Mouse (Mus musculus) lung, embryonic 16.5 days (tissue): Measurements from ENCODE around the gene Ash1l. TPM values are rescaled to one million over a fixed set of nuclear protein-coding genes. Genes with fewer than 3 reads are reported as not detected.
A peak's percentile ranks its signal among the peaks of the same experiment; 100 is the strongest.
"Not testable (repeated sequence)": the region's sequence is repeated elsewhere in the genome, so short reads cannot be mapped to it uniquely, and the experiment has no call there.

ENCODE experiments used
- ATAC-seq: fragments of 200-750 bp; cut with Nextera tagmentation; 2 replicates; pipeline ENCODE4 v1.8.0; 2017; ENCODE audit warnings: low read depth, mild to moderate bottlenecking, moderate library complexity
- H3K27ac ChIP-seq: fragments of 300-500 bp; sonication (generic); 2 replicates; pipeline ENCODE4 v1.5.1; 2014; ENCODE audit warnings: mild to moderate bottlenecking, control low read depth, low read length
- H3K27me3 ChIP-seq: fragments of 300-500 bp; sonication (generic); 2 replicates; pipeline ENCODE4 v1.6.1; 2014; ENCODE audit warnings: low read depth, low read length, mixed read lengths; ENCODE audit not compliant: control insufficient read depth, insufficient read depth
- H3K36me3 ChIP-seq: fragments of 300-500 bp; sonication (generic); 2 replicates; pipeline ENCODE4 v1.6.1; 2014; ENCODE audit warnings: low read length; ENCODE audit not compliant: control insufficient read depth, insufficient read depth
- H3K4me1 ChIP-seq: fragments of 300-500 bp; sonication (generic); replicated peaks from 2 replicates; pipeline ENCODE4 v1.6.1; 2014; ENCODE audit warnings: low read length, mixed read lengths; ENCODE audit not compliant: control insufficient read depth, insufficient read depth
- H3K4me2 ChIP-seq: fragments of 300-500 bp; sonication (generic); 2 replicates; pipeline ENCODE4 v1.6.1; 2014; ENCODE audit warnings: low read depth, low read length, control low read depth
- H3K4me3 ChIP-seq: fragments of 300-500 bp; sonication (generic); 2 replicates; pipeline ENCODE4 v1.5.1; 2014; ENCODE audit warnings: mild to moderate bottlenecking, low read length, control low read depth
- H3K9ac ChIP-seq: fragments of 300-500 bp; sonication (generic); 2 replicates; pipeline ENCODE4 v1.6.1; 2014; ENCODE audit warnings: low read length, control low read depth
- H3K9me3 ChIP-seq: fragments of 300-500 bp; sonication (generic); 2 replicates; pipeline ENCODE4 v1.6.1; 2016; ENCODE audit warnings: low read length; ENCODE audit not compliant: control insufficient read depth
- WGBS: fragments of 180-500 bp; shearing (Covaris S2); extraction: QIAGEN DNeasy Blood & Tissue Kit; methylation state at CpG from one replicate; pipeline ENCODE4 v1.1.7; 2014; 5-methylcytosine and 5-hydroxymethylcytosine counted together
- polyA plus RNA-seq: library from polyadenylated mRNA; unstranded; fragments of >200 nt; fragmentation: Nextera tagmentation; extraction: Ambion mirVana; gene quantifications from 2 replicates; pipeline ENCODE4 v1.2.1, GENCODE M21; 2015

Gene Ash1l
- polyA plus RNA-seq, 1 experiment from 2014 or later = 19.4 TPM

DNA sequence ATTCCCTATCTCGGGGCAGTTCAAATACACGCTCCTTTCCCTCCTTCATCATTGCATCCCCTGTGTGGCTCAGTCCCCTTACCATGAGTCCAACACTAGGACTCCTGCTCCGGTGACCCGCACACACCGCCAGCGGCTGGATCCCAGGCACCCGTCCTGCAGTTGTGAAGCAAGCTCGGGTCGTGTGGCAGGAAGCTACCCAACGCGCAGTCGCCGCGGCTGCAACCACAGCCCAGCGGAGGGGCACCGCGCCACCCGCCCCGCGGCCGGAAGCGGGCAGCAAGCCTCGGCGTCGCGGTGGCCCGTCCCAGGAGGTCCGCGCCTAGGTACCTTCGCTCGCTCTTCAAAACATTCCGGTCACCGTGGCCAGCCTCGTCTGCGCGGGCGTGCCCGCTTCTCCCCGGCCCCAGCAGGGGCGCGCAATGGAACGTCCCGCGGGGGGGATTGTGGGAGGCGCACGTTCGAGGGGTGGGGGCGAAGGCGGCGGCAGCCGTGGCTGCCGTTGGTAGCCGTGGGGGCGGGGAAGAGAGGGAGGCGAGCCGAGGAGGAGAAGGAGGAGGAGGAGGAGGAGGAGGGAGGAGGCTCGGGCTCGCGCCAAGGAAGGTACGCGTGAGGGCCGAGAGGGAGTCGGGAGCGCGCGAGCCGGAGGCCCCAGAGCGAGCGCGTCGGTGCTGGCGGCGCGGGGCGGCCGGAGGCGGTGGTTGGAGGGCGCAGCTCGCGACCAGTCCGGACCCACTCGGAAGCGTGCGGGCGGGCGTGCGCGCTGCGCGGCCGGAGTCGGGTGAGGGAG is 441 bp upstream of the Ash1l start:
- no peaks in the 10 kb centered on the region for H3K27me3 ChIP-seq
- no peaks in the 10 kb centered on the region for H3K36me3 ChIP-seq
- peak overlapping the region; percentile 72 for H3K4me3 ChIP-seq
- no peaks in the 10 kb centered on the region for H3K9me3 ChIP-seq
- H3K4me2 ChIP-seq = peak overlapping the region; percentile 77
- H3K9ac ChIP-seq = peak overlapping the region; percentile 99
- peaks cover 17% of the 10 kb centered on the region for H3K4me1 ChIP-seq
- H3K27ac ChIP-seq = peak overlapping the region; percentile 100
- 0% methylated on average over 60 of the region's 92 CpGs for WGBS
- ATAC-seq = peak; percentile 94

DNA sequence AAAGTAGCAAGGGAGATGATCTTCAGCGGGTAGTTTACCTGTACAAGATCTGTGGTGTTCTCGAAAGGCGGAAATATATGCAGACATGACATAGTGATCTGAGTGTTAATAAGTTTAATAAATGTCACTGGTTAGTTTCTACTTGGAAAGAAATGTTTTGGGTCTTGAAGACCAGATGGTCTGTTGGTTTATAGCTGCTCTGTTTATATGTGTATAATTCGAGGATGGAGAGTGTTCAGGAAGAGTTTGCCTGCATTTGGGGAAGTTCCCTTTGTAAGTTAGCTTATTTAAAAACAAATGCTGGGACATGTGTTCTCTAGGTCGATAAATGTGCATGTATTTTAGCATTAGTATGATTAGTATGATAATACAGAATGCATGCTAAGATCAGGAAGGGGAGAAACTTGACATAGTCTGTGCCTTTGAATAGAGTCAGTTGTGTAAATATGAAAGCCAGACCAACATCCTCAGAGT is 942 bp downstream of the Ash1l start:
- peak overlapping the region; percentile 72 for H3K4me3 ChIP-seq
- peak overlapping the region; percentile 100 for H3K27ac ChIP-seq
- no peak for ATAC-seq
- H3K27me3 ChIP-seq = no peaks in the 10 kb centered on the region
- H3K9me3 ChIP-seq = no peaks in the 10 kb centered on the region
- peaks cover 17% of the 10 kb centered on the region for H3K4me1 ChIP-seq
- WGBS = 1% methylated on average over 5 of the region's 5 CpGs
- H3K36me3 ChIP-seq = no peaks in the 10 kb centered on the region
- H3K9ac ChIP-seq = peak overlapping the region; percentile 99
- H3K4me2 ChIP-seq = peak overlapping the region; percentile 72

DNA sequence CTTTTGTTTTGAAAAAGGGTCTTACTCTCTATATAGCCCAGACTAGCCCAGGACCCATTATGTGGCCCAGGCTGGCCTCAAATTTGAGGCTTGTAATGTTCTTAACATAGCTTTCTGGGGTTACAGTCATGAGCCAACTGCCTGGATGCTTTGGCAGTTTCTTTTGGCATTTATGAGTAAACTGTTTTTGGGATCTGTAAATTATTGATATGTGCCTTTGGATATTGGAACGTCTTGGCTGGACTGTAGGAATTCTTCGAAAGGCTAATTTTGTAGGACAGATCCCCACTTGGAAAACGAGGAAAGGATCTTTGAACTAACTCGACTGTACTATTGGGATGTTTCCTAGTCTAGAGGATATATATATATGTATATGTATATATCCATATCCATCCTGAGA is 2.8 kb downstream of the Ash1l start:
- Histone ChIP-seq H3K27me3 (no peaks in the 10 kb centered on the region), H3K4me1 (peaks cover 13% of the 10 kb centered on the region), H3K36me3 (no peaks in the 10 kb centered on the region), H3K9ac (no peak overlapping the region), H3K9me3 (no peaks in the 10 kb centered on the region), H3K4me3 (no peak overlapping the region), H3K4me2 (no peak overlapping the region), H3K27ac (no peak overlapping the region)
- ATAC-seq = no peak
- 74% methylated on average over 4 of the region's 4 CpGs for WGBS

DNA sequence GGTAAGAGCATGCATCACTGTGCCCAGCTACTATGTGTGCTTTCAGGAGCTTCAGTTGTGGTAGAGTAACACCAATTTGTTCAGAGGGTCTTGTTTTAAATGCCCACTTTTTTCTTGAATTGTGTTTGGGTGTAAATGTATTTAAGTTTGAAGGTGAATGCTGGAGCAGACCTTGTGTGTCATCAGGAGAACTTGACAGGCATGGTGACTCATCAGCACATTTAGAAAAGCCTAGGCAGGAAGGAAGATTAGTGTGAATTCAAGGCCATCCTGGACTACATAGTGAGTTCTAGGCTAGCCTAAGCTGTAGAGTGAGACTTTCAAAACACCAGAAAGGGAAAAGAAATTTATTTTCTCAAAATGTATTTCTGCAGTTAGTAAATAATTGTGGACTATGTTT is 3.3 kb downstream of the Ash1l start:
- no peak overlapping the region for H3K9ac ChIP-seq
- H3K4me1 ChIP-seq = peaks cover 8% of the 10 kb centered on the region
- no peaks in the 10 kb centered on the region for H3K36me3 ChIP-seq
- no peak overlapping the region for H3K4me2 ChIP-seq
- H3K4me3 ChIP-seq = no peak overlapping the region
- H3K27me3 ChIP-seq = no peaks in the 10 kb centered on the region
- no peak for ATAC-seq
- no peak overlapping the region for H3K27ac ChIP-seq
- H3K9me3 ChIP-seq = no peaks in the 10 kb centered on the region

DNA sequence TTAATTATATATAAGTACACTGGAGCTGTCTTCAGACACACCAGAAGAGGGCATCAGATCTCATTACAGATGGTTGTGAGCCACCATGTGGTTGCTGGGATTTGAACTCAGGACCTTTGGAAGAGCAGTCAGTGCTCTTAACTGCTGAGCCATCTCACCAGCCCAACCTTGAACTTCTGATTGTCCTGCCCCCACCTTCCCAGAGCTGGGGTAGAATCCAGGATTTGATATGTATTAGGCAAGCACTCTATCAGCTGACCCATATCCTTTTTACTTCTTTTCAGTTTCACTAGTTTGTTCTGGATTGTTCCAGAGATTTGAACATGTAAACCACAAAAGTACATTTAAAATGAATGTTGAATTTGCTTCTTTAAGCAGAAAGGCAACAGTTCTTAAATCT is 12.8 kb downstream of the Ash1l start:
- H3K27ac ChIP-seq, ATAC-seq, H3K4me3 ChIP-seq, H3K4me2 ChIP-seq, H3K9ac ChIP-seq, H3K4me1 ChIP-seq, H3K9me3 ChIP-seq, H3K27me3 ChIP-seq, H3K36me3 ChIP-seq: not testable (repeated sequence)

DNA sequence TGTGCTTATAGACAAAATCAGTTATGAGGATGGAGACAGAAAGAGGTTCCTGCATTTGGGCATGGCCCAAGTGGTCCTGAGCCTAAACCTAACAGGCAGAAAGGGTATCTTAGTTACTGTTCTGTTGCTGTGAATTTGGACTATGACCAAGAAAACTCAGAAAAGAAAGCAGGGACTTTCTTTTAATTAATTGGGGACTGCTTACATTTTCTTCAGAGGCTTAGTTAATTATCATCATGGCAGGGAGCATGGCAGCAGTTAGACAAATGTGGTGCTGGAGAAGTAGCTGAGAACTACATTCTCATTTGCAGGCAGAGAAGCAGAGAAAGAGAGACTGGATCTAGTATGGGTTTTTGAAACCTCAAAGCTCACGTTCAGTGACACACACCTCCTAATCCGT is 24.6 kb downstream of the Ash1l start:
- Histone ChIP-seq H3K27me3 (no peaks in the 10 kb centered on the region), H3K36me3 (no peaks in the 10 kb centered on the region), H3K4me1 (no peaks in the 10 kb centered on the region), H3K4me3 (no peak overlapping the region), H3K27ac (no peak overlapping the region), H3K9me3 (no peaks in the 10 kb centered on the region), H3K9ac (no peak overlapping the region), H3K4me2 (no peak overlapping the region)
- no peak for ATAC-seq
- 71% methylated on average over 2 of the region's 2 CpGs for WGBS

DNA sequence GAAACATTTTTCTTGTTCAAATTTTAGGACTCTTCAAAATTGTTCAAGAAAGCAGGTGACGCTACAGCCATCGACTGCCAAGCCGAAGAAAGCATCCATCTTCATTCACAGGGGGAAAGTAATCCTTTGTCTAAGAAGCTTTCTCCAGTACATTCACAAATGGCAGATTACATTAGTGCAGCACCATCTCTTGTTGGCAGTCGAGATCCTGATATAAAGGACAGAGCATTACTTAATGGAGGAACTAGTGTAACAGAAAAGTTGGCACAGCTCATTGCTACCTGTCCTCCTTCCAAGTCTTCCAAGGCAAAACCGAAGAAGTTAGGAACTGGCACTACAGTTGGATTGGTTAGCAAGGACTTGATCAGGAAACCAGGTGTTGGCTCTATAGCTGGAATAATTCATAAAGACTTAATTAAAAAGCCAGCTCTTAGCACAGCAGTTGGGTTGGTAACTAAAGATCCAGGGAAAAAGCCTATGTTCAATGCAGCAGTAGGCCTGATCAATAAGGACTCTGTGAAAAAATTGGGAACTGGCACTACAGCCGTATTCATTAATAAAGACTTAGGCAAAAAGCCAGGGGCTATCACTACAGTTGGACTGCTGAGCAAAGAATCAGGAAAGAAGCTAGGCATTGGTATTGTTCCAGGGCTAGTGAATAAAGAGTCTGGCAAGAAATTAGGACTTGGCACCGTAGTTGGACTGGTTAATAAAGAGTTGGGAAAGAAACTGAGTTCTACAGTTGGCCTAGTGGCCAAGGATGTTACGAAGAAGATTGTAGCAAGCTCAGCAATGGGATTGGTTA is 31.0 kb downstream of the Ash1l start:
- Histone ChIP-seq H3K27ac (no peak overlapping the region), H3K9ac (no peak overlapping the region), H3K27me3 (no peaks in the 10 kb centered on the region), H3K4me3 (no peak overlapping the region), H3K4me2 (no peak overlapping the region), H3K4me1 (no peaks in the 10 kb centered on the region), H3K9me3 (no peaks in the 10 kb centered on the region), H3K36me3 (peaks cover 28% of the 10 kb centered on the region)
- 93% methylated on average over 8 of the region's 8 CpGs for WGBS
- ATAC-seq = no peak

DNA sequence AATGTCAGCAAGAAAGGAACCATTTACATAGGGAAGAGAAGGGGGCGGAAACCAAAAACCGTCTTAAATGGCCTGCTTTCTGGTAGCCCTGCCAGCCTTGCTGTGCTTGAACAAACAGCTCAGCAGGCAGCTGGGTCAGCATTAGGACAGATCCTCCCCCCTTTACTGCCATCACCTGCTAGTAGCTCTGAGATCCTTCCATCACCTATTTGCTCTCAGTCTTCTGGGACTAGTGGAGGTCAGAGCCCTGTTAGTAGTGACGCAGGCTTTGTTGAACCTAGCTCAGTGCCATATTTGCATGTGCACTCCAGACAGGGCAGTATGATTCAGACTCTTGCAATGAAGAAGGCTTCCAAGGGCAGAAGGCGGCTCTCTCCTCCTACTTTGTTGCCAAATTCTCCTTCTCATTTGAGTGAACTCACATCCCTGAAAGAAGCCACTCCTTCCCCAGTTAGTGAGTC is 33.5 kb downstream of the Ash1l start:
- H3K27me3 ChIP-seq = no peaks in the 10 kb centered on the region
- ATAC-seq = no peak
- H3K36me3 ChIP-seq = peaks cover 28% of the 10 kb centered on the region

DNA sequence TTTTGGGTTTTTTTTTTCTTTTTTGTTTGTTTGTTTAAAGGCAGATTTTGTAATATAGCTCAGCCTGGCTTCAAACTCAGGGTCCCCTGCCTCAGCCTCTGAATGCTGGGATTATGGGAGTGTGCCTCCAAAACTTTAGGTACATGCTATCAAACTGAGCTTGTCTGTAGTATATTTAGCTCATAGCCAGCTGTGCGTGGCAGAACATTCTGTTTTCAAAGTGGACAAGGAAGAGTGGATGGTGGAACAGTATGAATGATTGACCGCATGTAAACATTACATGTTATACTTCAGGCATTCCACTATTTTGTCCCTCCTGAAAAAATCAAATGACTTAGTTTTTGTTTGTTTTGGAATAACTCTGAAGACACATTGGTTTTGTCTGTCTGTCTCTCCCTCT is 42.4 kb downstream of the Ash1l start:
- Histone ChIP-seq H3K9me3 (no peaks in the 10 kb centered on the region), H3K9ac (no peak overlapping the region), H3K27ac (no peak overlapping the region), H3K4me2 (no peak overlapping the region), H3K36me3 (no peaks in the 10 kb centered on the region), H3K4me1 (no peaks in the 10 kb centered on the region), H3K4me3 (no peak overlapping the region), H3K27me3 (no peaks in the 10 kb centered on the region)
- WGBS = 88% methylated on average over 2 of the region's 2 CpGs
- no peak for ATAC-seq

More for the DNA sequence above, 33.5 kb downstream of the Ash1l start:
- 70% methylated on average over 4 of the region's 4 CpGs for WGBS
- Histone ChIP-seq H3K27ac (no peak overlapping the region), H3K4me1 (no peaks in the 10 kb centered on the region), H3K4me3 (no peak overlapping the region), H3K4me2 (no peak overlapping the region), H3K9ac (no peak overlapping the region), H3K9me3 (no peaks in the 10 kb centered on the region)
